In genomic region chr1:63367697-63368376, GRCm38 (mm10) we compare ENCODE assay signal across 9 mouse cellular contexts.
DNase-seq lines count a peak whose midpoint lies in the region; ATAC-seq and TF ChIP-seq lines count a peak whose summit lies in the region.
"Had no signal": no experiment of that assay in that cellular context is flagged by ENCODE, and none has a peak within 500 bp of the region (broad histone marks: within the 10 kb centered on the region; RNA-seq: fewer than 3 reads in every experiment).

No protein-coding gene starts in this region.

- H3K27me3 ChIP-seq in forebrain, embryonic 11.5 days (ENCODE audit: control insufficient read depth, insufficient read depth, low read length) = no peaks in the 10 kb centered on the region
- H3K27me3 ChIP-seq in forebrain, embryonic 10.5 days (ENCODE audit: poor library complexity, severe bottlenecking) = no peaks in the 10 kb centered on the region
- no peaks in the 10 kb centered on the region for H3K27me3 ChIP-seq in hindbrain, embryonic 10.5 days (ENCODE audit: insufficient read depth, poor library complexity, severe bottlenecking)
- H3K27me3 ChIP-seq in lung, postnatal 0 days (replicated peaks; ENCODE audit: insufficient read depth, low read length) = no peaks in the 10 kb centered on the region

- H3K36me3 ChIP-seq in forebrain, embryonic 11.5 days (ENCODE audit: control insufficient read depth, insufficient read depth, low read length) = no peaks in the 10 kb centered on the region
- H3K36me3 ChIP-seq in forebrain, embryonic 10.5 days (replicated peaks) = no peaks in the 10 kb centered on the region
- no peaks in the 10 kb centered on the region for H3K36me3 ChIP-seq in hindbrain, embryonic 10.5 days
- no peaks in the 10 kb centered on the region for H3K36me3 ChIP-seq in lung, postnatal 0 days (ENCODE audit: insufficient read depth, low read length)
- H3K36me3 ChIP-seq: heart, embryonic 10.5 days had no signal

- WGBS in forebrain, embryonic 11.5 days = 40% methylated on average over 5 of the region's 5 CpGs
- WGBS in forebrain, embryonic 10.5 days = 53% methylated on average over 5 of the region's 5 CpGs
- WGBS in hindbrain, embryonic 10.5 days = 48% methylated on average over 5 of the region's 5 CpGs
- WGBS in lung, postnatal 0 days = 35% methylated on average over 5 of the region's 5 CpGs

- DNase-seq in forebrain, embryonic 11.5 days (ENCODE audit: low spot score) = no peak
- DNase-seq in forebrain, embryonic 10.5 days (ENCODE audit: extremely low spot score, low spot score) = no peak
- DNase-seq in hindbrain, embryonic 10.5 days (ENCODE audit: low spot score) = peak; percentile 47
- DNase-seq in left cerebral cortex, postnatal 36 days (ENCODE audit: low spot score in 2 of 2) = peak; percentile 7 to 8
- peak; percentile 66 to 83 for DNase-seq in right cerebral cortex, postnatal 10 days (ENCODE audit: low spot score in 2 of 2)
- no peak for DNase-seq in lung, postnatal 0 days (ENCODE audit: low spot score)
- DNase-seq in thymus, postnatal 36 days = no peak
- no peak for DNase-seq in spleen, postnatal 4 days (ENCODE audit: low spot score in 2 of 2)

- no peak overlapping the region for H3K4me2 ChIP-seq in forebrain, embryonic 11.5 days (ENCODE audit: low read depth, low read length, severe bottlenecking)
- H3K4me2 ChIP-seq in lung, postnatal 0 days (replicated peaks; ENCODE audit: low read depth, low read length) = no peak overlapping the region

- 0 out of 2 replicates have a peak, but pooled peaks have one; percentile 39 for ATAC-seq in forebrain, embryonic 11.5 days (replicated peaks; ENCODE audit: low FRiP score)
- no peak for ATAC-seq in lung, postnatal 0 days

- no peak overlapping the region for H3K27ac ChIP-seq in forebrain, embryonic 11.5 days (ENCODE audit: low read depth, low read length)
- no peak overlapping the region for H3K27ac ChIP-seq in forebrain, embryonic 10.5 days
- no peak overlapping the region for H3K27ac ChIP-seq in hindbrain, embryonic 10.5 days
- H3K27ac ChIP-seq in lung, postnatal 0 days (ENCODE audit: low read length) = no peak overlapping the region
- H3K27ac ChIP-seq: heart, embryonic 10.5 days had no signal

- no peaks in the 10 kb centered on the region; the same call in 1 of the 2 replicates for H3K4me1 ChIP-seq in forebrain, embryonic 11.5 days (replicated peaks; ENCODE audit: control insufficient read depth, insufficient read depth, low read length)
- H3K4me1 ChIP-seq in forebrain, embryonic 10.5 days = peaks cover 8% of the 10 kb centered on the region
- H3K4me1 ChIP-seq in hindbrain, embryonic 10.5 days (replicated peaks) = peaks cover 10% of the 10 kb centered on the region
- H3K4me1 ChIP-seq in lung, postnatal 0 days (ENCODE audit: insufficient read depth, low read depth, low read length) = no peaks in the 10 kb centered on the region
- H3K4me1 ChIP-seq: heart, embryonic 10.5 days had no signal

- intact Hi-C loops in left cerebral cortex, postnatal 36 days (cut with DNase I) = no loop called here

- TF ChIP-seq EP300 in lung, postnatal 0 days (IDR thresholded peaks at IDR 0.05) = no peak

- no peak overlapping the region for H3K9ac ChIP-seq in forebrain, embryonic 11.5 days (ENCODE audit: low read length)
- no peak overlapping the region for H3K9ac ChIP-seq in lung, postnatal 0 days (replicated peaks; ENCODE audit: low read depth)

- H3K9me3 ChIP-seq in forebrain, embryonic 11.5 days (ENCODE audit: control insufficient read depth, low read length) = no peaks in the 10 kb centered on the region
- peaks cover 3% of the 10 kb centered on the region; the same call in 1 of the 2 replicates for H3K9me3 ChIP-seq in forebrain, embryonic 10.5 days
- no peaks in the 10 kb centered on the region for H3K9me3 ChIP-seq in hindbrain, embryonic 10.5 days
- no peaks in the 10 kb centered on the region for H3K9me3 ChIP-seq in lung, postnatal 0 days (ENCODE audit: low read length)
- H3K9me3 ChIP-seq: heart, embryonic 10.5 days had no signal

- no peak overlapping the region for H3K4me3 ChIP-seq in forebrain, embryonic 11.5 days (ENCODE audit: low read depth, low read length)
- no peak overlapping the region for H3K4me3 ChIP-seq in forebrain, embryonic 10.5 days
- no peak overlapping the region for H3K4me3 ChIP-seq in hindbrain, embryonic 10.5 days
- H3K4me3 ChIP-seq in lung, postnatal 0 days (ENCODE audit: low read depth, low read length) = no peak overlapping the region
- H3K4me3 ChIP-seq: heart, embryonic 10.5 days had no signal

- no peak for TF ChIP-seq CTCF in lung, postnatal 0 days (IDR thresholded peaks at IDR 0.05)

Comparison
In these comparisons a context has a peak if more than half of its experiments do, and no peak if none do; other contexts are left out.
1. DNase-seq: peak in hindbrain, embryonic 10.5 days (single experiment), left cerebral cortex, postnatal 36 days (2 of 2) and right cerebral cortex, postnatal 10 days (2 of 2); none in forebrain, embryonic 11.5 days (single experiment), forebrain, embryonic 10.5 days (single experiment), lung, postnatal 0 days (single experiment), thymus, postnatal 36 days (0 of 2) and spleen, postnatal 4 days (0 of 2).